Mouse (Mus musculus) frontal cortex, postnatal 36 days (tissue): ENCODE results near the gene Gm20388.

Experiments used
- DNase-seq, 2 experiments: peaks; one replicate each; pipeline ENCODE4 v3.0.0; 2022; ENCODE audit warnings: low spot score in 2 of 2

Gm20388 gene

DNA sequence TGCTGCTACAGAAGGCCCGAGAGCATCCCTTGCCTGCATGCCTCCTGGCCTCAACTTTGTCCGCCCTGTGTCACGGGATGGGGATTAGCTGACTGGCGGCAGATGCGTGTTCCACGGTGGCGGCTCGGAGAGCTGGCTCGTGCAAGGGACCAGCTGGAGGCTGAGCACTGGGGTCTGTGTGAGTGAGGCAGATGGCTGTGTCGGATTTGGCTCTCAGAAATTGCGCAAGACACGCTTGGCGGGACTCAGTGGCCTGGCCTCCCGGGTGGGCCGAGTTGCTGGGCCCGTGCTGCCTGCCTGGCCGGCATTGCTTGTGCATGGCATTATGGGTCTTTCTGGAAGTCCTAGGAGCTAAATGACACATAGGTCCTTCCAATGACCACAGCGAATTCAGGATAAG is 398.7 kb downstream of the Gm20388 start:
- no peak for DNase-seq

DNA sequence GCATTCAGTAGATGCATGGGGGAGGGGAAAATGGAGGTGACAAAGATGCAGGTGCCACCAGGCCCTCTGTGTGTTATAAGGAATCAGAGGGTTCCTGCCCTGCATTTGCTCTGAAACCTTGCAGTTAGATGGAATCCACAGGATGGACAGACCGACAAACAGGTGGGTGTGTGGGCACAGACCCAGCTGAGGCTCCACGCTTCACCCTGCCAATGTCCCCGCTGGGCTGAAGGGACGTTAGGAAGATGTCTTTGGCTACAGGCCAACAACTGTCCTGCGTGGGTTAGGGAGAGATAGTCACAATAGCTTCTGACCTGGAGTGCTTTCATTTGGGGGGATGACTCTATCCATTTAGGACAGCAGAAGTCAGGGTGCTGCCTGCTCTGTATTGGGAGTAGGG is 399.4 kb downstream of the Gm20388 start:
- DNase-seq, result no peak

DNA sequence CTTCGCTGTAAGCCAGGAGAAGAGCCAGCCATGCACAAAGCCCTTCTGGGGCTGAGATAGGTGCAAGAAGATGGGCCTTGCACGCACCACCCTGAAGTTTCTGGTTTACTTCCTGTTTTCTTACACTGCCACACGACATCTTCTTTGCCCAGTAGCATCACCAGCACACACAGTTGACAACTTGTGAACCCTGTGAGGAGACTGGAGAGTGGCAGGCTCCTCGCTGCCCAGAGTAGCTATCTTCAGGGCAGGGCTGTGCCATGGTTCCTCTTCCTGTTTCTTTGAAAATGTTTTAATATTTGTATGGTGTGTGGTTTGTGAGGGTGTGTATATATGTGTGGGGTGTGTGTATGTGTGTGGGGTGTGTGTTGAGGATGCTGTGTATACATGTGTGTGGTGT is 401.8 kb downstream of the Gm20388 start:
- DNase-seq, result no peak

DNA sequence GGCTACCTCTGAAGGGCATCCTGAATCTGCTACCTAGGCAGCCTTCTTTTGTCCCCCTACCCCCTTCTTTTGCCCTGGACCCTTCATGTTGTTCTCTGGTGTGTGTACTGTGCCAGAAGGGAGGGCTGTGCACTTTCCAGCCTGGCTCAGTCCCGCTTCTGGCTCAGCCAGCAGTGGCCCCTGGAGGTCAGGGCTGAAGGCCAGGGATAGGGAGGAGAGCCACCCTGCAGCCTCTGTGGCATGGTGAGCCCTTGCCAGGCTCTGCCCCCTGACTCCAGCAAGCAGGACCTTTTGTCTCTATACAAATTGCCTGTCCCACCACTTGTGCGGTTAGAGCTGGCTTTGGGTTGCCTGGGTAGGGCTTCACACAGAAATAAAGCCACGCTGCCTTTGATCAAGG is 403.0 kb downstream of the Gm20388 start:
- no peak for DNase-seq

DNA sequence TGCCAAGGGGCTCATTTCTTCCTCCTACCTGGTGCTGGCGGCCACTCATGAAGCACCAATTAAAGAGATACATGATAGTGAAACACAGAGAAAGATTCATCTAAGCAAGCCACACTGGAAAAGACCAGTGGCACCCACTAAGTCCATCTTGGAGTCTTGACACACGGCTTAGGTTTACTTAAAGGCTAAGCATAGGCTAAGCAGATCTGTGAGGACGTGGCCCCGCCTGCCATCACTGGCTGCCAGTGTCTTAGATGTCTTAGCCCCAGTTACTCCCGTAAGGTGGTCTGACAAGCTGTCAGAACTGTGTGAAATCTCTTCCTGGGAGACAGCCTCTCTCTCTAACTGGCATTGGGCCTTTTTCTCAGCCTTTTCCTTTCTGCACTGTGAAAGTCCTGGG is 404.3 kb downstream of the Gm20388 start:
- no peak for DNase-seq

DNA sequence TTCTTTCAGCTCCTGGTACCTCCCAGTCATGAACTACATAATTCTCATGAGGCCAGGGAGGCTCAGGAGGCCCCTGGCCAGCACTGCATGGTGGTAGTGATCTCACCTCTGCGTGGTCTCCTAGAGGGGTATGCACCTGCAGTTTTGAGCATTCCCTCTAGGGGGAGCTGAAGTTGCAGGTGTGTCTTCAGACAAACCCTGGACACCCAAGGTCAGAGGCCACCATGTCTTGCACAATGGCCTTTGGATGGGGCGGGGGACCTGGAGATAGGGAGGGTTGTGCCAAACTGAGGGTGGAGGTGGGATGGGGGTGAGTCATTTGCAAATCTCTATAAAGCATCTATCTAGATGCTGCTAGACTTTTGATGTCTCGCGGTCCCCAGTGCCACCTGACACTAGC is 405.0 kb downstream of the Gm20388 start:
- DNase-seq, result no peak

DNA sequence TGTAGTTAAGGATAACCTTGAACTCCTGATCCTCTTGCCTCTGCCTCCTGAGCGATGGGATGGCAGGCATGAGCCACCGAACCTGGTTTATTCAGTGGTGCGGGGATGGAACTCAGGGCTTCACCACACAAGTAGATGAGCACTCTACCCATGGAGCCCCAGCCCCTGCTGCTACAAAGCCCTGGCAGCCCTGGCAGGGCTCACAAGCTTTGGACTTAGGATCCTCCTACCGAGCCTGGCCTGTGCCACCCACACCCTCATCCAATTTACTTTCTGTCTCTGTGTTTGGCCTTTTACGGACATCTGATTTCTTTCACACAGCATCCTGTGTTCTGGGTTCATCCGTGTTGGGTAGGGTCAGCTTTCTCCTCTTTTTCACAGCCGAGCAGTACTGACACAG is 406.1 kb downstream of the Gm20388 start:
- DNase-seq, result no peak

DNA sequence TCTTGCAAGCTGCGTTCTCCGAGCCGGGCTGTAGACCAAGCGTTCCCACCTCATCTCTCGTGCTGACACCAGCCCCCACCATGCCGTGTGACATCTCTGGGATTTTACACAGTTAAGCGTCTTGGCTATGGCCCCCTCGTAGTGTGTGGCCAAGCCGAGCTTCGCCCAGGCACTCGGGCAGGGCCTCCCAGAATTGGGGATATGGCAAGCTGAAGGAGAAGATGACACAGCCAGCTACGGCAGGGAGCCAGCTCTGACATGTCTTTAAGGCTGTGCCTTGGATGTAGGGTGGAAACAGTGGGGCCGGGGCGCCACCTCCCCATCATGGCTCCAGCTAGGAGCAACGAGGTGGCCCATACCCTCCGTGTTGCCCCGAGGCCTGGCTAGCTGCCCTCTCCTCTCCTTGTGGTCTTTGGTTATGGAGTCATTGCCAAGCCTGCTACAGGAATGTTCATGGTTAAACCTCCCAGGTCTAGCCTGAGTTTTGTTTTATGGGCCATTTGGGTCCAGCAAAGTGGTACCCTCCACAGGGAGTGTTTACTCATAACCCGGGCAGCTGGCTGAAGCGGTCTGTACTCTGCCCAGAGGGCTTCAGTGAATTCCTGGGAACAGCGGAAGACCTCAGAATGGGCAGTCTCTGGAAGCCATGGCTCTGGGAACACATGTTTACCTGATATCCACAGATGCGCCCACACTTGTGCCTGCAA is 406.6 kb downstream of the Gm20388 start:
- peak in 1 of 2 experiments; percentile 49 for DNase-seq

DNA sequence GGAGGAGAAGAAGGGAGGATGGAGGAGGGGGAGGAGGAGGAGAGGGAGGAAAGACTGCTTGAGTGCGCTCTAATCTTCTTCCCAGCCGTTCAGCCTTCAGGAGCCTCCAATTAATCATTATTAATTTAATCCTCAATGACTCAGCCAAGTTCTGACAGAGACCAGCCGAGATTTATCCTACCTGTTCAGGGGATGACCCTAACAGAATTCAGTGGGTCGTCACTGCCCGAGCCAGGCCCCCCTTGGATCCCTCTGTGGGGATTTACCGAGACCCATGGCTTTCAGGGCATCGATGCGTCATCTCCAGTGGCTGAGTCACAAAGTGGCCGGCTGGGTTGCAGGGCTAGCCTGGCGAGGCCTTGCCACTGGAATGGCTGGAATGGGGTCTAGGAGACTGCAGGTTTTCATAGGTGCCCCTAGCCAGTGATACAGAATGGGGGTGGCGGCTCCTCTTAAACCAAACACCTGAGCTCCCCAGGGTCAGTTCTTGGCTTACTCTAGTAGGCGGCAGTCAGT is 407.9 kb downstream of the Gm20388 start:
- DNase-seq, result no peak

DNA sequence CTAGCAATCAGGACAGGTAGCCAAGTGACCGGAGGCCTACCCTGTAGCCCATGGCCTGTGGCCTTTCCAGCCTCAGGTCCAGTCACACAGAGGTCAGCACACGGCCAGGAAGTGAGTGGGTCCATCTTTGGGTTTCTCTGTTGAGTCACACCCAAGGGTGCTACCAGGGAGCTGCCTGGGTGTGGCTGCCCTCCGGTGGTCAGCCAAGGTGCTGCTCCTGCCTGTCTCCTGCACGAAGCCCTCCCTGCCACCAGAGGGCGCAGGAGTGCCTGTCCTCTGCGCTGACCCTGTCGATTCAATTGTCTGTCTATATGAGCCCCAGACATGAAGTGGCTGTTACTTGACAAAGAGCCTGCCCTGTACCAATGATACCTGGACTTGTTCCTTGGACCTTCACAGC is 408.8 kb downstream of the Gm20388 start:
- peak; percentile 73 to 76 for DNase-seq

DNA sequence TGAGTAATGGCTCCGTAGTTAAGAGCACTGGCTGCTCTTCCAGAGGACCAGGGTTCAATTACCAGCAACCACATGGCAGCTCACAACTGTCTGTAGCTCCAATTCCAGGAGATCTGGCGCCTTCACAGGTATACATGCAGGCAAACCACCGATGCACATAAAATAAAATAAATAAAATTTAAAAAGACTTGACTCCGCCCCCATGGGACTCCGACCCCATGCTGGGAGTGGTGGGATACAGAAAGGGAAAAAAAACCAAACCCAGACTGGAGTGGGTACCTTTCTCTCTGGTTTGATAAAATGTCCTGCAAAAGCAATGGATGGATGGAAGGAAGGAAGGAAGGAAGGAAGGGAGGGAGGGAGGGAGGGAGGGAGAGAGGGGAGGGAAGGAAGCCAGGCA is 409.5 kb downstream of the Gm20388 start:
- no peak for DNase-seq

DNA sequence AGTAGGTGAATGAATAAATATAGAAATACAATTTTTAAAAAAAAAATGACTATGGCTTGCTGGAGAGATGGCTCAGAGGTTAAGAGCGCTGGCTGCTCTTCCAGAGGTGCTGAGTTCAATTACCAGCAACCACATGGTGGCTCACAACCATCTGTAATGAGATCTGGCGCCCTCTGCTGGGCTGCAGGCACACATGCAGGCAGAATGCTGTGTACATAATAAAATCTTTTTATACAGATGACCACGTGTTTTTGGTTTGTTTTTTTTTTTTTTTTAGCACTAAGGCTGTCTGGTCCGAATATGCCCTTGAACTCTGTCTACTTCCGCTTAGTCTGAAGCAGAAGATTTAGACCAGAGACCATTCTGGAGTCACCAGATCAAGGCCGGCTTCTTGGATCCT is 411.1 kb downstream of the Gm20388 start:
- no peak for DNase-seq

DNA sequence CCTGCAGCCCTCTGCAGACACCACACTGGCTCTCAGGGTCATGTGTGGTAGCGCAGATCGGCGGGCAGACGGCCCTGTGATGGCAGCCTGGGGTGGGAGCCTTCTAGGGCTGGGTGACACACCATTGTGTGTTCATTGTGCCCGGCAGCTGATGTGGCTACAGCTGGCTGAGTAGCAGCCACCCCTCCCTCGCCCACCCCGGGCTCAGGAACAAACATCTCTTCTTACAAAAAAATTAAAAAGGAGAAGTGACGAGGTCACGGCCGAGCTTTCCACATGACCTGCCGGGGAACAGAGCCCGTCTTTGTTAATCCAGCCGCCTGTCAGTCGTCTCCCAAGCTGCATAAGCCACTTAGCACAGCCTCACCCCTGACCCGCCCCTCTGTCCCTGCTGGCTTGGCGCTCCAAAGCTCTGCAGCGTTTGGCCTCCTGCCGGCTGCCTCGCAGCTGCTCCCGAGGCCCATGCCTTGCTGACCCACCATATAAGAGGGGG is 412.4 kb downstream of the Gm20388 start:
- DNase-seq, result peak in 1 of 2 experiments; percentile 46

DNA sequence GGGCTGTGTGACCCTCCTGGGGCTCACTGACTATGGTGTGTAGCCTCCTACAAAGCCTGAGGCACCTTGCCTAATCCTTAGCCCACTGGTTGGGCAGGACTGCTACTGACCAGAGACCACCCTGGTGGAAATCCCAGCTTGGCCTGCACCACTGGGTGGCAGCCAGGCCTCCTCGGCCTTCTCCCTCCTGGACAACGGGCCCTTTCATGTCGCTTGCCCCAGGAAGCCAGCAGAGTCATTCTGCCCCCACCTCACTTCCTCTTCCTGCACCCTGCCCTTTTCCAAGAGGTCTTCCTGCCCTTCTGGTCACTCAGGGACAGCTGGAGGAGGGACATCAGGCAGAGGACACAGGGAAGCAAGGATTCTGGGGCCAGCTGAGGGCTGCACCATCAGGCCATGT is 413.9 kb downstream of the Gm20388 start:
- DNase-seq, result no peak

DNA sequence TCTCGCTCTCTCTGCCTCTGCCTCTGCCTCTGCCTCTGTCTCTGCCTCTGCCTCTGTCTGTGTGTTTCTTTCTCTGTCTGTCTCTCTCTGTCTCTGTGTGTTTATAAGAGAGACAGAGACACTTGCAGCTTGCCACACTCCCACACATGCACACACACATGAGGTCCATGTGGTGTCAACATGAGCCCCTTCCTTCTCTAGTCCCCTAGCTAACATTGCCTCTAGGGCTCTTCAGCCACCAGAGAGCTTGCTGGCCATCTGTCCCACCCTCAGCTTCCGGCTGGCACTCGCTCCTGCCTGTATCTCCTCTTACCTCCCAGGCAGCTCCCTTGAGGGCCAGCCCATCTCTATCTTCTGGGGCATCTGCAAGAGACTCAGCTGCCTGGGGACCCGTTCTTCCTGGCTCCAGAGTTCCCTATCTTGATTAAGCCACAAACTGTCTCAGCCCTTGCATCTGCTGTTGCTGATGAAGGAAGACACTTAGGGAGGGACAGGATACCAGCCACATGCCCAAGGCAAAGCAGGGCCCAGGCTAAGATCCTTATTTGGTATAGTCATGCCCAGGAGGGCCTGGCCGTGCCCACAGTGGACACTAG is 414.6 kb downstream of the Gm20388 start:
- no peak for DNase-seq

DNA sequence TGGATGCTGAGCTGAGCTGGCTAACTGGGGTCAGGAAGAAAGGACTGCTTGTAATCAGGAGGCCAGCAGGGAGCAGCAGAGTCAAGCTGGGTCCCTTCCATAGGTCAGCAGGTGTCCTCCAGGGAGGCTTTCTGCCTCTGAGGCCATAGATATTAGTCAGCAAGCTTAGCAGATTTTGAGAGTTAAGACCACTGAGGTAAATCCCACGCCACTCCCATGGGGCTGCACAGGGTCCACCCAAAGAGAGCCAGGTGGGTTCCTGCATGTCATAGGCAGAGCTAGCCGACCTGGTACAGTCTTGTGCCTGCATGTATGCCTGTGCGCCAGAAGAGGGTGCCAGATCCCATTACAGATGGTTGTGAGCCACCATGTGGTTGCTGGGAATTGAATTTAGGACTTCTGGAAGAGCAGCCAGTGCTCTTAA is 416.5 kb downstream of the Gm20388 start:
- DNase-seq, result no peak

DNA sequence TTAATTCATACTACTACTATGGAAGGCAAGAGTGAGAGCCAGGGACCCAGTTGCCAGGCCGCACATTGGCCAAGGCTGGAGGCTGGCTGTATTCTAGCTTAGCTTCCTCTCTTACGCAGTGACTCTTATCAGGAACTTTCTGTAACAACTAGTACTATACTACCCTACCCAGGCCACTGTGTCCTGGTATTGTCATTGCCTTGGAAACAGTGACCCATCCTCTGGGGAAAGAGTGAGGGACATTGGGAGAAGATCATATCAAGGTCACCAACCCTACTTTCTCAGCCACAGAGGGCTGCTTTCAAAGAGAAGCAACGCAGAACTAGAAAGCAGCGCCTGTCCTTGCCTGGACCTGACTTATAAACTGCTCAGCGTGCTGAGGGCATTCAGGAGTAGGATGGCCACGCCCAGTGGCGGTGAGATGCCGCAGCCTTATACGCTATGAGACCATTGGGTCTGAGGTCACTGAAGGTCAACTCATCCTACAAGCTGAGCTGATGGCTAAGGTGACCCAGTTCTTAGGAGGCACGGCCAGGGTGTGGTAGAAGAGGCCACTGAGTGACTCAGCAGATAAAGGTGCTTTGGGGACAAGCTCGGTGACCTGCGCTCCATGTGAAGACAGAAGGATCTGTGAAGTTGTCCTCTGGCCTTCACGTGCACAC is 417.9 kb downstream of the Gm20388 start:
- DNase-seq, result no peak

DNA sequence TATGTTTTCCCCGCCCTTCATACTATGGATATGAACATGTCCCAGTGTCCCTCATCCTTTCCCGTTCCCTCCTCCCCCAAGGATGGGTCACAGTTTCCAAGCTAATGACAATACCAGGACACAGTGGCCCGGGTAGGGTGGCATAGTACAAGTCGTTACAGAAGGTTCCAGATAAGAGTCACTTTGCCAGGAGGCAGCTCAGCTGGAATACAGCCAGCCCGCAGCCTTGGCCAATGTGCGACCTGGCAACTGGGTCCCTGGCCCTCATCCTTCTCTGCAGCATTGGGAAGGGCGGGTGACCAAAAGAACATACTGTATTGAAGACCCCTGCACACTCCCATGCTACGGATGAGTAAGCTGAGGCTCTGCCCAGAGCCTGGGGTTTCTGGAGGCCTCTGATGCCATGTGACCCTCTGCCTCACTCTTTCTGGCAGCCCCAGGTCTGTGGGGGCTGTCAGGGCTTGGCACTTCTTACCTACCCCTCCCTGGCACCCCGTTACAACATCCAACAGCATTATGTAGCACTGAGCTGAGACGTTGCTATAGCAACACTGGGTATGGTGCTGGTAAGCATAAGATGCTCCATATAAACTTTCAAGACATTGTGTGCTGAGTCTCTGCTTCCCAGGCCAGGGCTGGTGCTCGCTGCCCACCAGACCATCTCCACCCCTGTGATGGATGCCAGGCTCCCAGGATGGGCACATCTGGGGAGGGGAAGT is 418.5 kb downstream of the Gm20388 start:
- peak in 1 of 2 experiments; percentile 59 for DNase-seq

DNA sequence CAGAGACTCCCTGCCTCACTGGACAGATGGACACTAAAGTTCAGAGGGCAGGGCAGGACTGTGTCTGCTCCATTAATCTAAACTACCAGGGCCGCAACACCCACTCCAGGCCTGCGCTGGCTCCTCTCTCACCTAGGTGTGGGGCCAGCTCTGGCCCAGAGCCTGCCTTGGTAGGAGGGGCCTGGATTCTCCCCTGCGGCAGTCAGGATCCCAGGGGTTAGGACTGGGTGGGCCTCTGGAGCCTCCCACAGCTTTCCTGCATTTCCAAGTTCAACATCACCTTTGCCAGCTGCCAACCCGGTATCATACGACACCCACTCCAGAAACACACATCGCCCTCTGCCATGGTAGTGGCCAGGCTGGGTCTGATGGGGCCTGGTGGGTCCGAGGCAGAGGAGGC is 420.4 kb downstream of the Gm20388 start:
- DNase-seq, result no peak

DNA sequence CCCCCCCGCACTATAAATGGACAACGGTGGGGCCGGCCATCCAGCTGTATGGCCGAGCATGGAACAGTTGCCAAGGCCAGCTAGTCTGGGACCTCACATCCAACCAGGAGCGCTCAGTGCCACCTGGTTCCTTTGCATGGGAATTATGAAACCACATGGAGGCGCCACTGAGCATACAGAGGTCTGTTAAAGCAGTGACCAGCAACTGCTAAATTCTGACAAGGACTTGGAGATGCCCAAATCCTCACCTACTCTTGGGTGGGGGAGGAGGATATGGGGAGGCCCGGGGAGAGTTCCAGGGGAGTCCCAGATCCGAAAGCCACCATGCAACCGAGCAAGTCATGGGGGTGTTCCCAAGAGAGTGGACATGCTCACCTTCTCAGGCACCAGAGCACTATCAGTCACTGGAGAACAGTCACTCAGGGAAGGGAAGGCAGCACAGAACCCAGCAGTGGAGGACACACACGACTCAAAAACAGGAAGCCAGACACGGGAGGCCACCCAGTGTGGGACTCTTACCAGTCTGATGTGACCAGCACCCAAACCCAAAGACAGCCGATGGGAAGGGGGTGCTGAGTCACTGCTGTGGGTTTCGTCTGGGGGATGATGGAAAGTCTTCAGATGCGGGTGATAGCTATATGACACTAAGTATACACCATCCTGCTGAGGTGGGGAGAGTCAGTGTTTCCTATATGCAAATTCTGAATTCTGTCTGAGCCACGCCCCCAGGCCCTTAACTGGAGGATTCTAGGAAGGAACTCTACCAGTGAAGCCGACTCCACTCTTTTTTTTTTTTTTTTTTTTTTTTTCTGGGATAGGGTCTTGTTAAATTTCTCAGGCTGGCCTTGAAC is 422.0 kb downstream of the Gm20388 start:
- DNase-seq, result no peak

DNA sequence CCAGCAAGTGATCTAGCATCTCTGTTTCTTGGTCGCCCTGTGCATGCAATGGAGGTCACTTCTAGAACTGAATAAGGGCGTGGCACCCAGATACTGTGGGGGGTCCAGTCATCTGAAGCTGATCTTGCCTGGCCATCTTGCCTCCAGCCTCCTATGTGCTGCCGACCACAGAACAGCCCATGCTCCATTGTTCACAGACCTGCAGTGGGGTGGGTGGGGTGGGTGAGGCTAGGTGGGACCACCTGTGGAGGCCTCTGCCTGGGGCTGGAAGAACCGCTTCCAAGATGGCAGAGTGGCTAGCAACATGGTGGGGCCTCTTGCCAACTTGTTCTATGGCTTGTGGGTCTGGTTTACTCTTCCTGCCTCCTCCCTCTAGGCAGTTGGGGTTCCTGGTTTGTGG is 423.0 kb downstream of the Gm20388 start:
- no peak for DNase-seq
